Mouse (Mus musculus) T-helper 17 cell (primary cell): Measurements from ENCODE around the gene Nr1d2.

ENCODE experiments used
- in situ Hi-C, 2 experiments: fragments of 300-600 bp; cut with MboI, MseI; formaldehyde crosslinking; loops; 1 replicate in 1 of 2; 2 replicates in 1 of 2; pipeline ENCODE4 v1.15.1; 2025; ENCODE audit warnings: high pct_unique_total_duplicates in 2 of 2

Nr1d2 gene

DNA sequence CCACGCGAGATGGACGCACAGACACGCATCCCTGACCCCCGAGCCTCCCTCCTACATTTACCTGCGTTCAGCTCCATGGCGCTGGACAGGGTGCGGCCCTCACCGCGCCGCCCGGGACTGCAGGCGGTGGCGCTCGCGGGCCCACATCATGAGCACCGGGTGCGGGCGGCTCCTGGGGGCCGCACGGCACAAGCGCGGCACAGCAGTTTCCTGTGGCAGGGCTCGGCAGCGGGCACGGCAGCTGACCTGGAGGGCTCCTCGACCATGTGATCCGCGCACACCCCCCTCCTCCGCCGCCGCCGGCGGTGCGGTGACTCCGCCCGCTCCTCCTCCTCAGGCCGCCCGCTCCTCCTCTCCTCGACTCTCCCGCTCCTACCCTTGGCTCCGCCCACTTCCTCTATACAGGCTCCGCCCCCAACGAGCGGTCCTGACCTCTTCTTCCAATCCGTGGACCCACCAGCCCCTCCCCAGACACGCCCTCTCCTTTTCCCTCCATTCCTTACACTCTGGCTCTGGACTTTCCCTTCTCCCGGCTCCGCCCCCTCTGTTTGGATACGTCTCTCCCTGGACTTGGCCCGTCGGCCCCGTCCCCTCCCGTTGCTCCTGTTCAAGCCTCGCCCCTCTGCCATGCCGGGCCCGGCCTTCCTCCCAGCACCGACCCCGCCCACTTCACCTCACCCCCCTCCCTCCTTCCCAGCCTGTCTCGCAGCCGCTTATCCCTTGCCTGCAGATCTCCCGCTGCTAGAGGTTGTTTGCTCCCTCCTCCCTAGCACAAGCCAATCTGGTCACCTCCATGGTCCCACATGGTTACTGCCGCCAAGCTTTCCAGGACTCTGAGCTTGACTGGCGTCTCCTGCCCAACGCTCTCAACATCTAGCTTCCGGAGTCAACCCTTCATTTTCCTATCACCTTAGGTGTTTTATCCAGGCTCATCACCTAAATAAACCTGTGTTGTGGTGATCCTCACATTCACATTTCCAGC is at the start of gene Nr1d2:
TSS of gene Nr1d2 (minus strand) at position 378 of the 982 bp plus-strand sequence.
- in situ Hi-C loops = loop anchor here (5.0 kb wide), 2 partner anchors 33 to 88 kb away; partner anchors contain the start of genes Nkiras1 (in 2 of the 2) and Rpl15 (in 2 of the 2)

DNA sequence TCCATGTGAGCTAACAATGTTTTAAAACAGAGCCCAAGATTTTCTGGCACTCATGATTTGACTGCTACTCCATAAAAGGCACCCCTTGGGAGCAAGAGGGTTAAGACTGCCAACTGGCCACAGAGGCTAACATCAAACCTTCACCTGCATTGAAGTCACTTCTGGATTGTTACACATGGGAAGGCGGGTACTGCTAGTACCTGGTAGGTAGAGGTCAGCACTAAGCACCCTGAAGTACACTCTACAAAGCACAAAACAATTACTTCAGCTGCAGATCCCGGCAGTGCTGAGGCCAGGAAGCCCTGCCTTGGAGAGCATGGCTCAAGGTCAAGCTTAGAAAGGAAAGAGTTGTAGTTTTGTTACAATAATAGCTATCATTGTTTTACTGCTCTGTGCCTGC is 48.5 kb upstream of the Nr1d2 start:
- in situ Hi-C loops = no loop called here

DNA sequence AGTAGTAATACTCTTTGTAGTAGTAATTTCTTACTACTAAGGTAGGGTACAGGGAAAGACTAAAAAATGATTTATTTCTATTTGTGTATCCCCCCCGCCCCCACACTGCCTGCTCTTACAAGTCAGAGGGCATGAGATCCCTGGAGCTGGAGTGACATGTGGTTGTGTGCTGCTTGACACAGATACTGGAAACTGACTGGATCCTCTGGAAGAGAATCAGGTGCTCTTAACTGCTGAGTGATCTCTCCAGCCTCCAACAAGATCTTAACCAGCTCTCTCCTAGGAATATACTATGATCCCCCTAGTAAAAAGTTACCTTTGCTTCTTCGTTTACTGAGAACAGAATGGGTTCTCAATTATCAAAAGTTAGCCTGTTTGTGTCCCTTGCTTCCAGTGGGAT is 47.5 kb upstream of the Nr1d2 start:
- in situ Hi-C loops = no loop called here

- in situ Hi-C loops = no loop called here
These were observed 46.5 kb upstream of the Nr1d2 start for GRCm38 (mm10) chr14:18285476-18285875.

GRCm38 (mm10) chr14:18284581-18284980 is 45.7 kb upstream of the Nr1d2 start:
- in situ Hi-C loops = no loop called here

- in situ Hi-C loops = no loop called here
These were observed 41.4 kb upstream of the Nr1d2 start for GRCm38 (mm10) chr14:18280375-18280774.

- in situ Hi-C loops = loop anchor here (5.0 kb wide), 1 partner anchor 37 kb away; the partner anchor contains the start of gene Nr1d2 (in 2 of the 2)
These were observed 35.6 kb upstream of the Nr1d2 start for GRCm38 (mm10) chr14:18274526-18274925.

GRCm38 (mm10) chr14:18271666-18272065 is 32.7 kb upstream of the Nr1d2 start:
- in situ Hi-C loops = loop anchor here (5.0 kb wide), 1 partner anchor 34 kb away; the partner anchor contains the start of gene Nr1d2 (in 2 of the 2)

DNA sequence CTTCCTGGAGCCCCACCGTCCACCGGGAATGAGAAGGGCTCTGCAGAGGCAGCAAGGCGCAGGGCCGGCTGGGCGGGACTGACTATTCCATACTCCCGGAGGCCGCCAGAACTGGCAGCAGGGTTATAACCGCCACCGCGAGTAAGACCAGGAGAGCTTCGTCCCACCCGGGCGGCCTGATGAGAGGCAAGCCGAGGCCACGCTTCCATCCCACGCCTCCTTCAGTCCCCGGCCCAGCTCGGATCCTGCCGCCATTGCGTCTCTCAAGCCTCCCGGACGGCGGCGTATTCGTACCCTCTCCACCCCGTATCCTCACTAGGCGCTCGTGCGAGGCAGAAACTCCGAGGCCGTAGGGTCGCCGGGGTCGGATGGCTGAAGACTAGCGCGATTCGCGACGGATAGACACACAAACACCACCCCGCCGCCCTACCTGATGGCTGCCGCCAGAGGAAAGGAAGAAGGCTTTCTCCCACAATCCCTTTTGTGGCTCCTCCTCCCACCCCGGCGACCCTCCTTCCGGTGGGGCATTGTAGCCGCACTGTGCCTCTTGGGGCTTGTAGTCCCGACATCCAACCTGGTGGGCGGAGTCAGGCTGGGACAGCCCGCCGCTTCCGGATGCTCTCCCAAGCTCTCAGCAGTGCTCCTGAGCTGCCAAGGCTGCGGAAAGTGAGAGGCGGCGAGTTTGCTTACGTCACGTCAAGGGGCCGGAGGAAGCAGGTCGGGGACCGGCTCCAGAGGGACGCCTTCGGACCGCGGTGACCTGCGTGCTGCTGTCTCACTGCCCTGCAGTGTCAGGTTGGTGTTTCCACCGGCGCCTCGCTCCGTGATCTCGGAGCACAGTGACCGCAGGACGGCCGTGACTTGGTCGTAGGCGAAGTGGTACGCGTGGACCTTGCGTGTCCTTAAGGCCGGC is 31.9 kb upstream of the Nr1d2 start, which contains the start of the genes Nkiras1 and Rpl15:
TSS of gene Nkiras1 (plus strand) at position 608 of the 913 bp plus-strand sequence.
TSS of gene Rpl15 (minus strand) at position 863 of the 913 bp plus-strand sequence.
- in situ Hi-C loops = loop anchor here (5.0 kb wide), 1 partner anchor 33 kb away; the partner anchor contains the start of gene Nr1d2 (in 2 of the 2)

- in situ Hi-C loops = loop anchor here (5.0 kb wide), 1 partner anchor 33 kb away; the partner anchor contains the start of gene Nr1d2 (in 2 of the 2)
These were observed 31.1 kb upstream of the Nr1d2 start for GRCm38 (mm10) chr14:18269947-18270528.

- in situ Hi-C loops = no loop called here
These were observed 24.5 kb upstream of the Nr1d2 start for GRCm38 (mm10) chr14:18263427-18263826.

- in situ Hi-C loops = no loop called here
These were observed 22.3 kb upstream of the Nr1d2 start for GRCm38 (mm10) chr14:18261203-18261602.

- in situ Hi-C loops = no loop called here
These were observed 3.8 kb upstream of the Nr1d2 start for GRCm38 (mm10) chr14:18242638-18243130.

- in situ Hi-C loops = no loop called here
These were observed 2.9 kb upstream of the Nr1d2 start for GRCm38 (mm10) chr14:18241786-18242185.

DNA sequence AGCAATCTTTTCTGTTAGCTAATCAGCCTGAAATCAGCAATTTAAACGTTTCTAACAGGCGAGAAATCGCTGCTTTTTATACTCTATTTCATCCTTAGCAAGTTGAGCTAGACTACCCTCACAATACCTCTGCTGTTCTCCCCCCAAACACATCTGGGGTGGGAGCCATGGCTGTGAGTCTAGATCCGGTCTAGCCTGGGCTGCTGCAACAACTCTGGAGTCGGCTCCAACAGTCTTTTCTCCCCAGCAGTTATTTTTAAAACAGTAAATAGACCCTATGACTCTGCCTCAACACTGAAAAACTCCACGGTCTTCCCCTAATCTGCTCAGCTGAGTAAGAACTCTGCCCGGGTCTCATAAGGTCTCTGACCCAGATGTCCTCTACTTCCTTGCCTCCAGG is 1.2 kb upstream of the Nr1d2 start:
- in situ Hi-C loops = no loop called here

DNA sequence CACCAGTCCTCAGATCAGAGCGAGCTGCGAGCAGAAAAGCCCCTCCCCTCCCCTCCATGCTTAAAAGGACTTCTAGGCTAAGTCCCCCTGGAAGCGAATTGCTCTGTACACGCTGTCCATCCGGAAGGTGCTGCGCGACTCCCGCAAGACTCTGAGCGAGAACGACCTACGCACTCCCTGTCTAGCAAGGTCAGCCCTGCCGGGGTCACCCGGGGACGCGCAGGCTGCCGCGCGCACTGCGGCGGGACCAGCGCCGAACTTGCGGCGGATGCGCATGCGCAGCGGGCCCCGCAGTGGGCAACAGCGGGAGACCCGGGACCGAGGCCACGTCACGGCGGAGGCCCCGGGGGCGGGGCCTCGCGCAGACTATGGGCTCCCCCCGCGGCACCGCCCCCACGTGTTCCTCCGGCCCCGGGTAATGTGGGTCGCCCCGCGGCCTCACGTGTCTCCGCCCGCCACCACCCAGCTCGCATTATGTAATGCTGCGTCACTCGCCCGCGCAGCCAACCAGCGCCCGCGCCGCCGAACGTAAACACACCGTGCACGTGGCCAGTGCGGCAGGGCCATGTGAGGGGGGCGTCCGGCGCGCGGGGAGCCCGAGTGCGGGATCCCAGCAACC is 687 bp downstream of the Nr1d2 start:
- in situ Hi-C loops = loop anchor here (5.0 kb wide), 2 partner anchors 34 to 89 kb away; partner anchors contain the start of genes Nkiras1 (in 2 of the 2) and Rpl15 (in 2 of the 2)

GRCm38 (mm10) chr14:18237381-18237780 is 1.5 kb downstream of the Nr1d2 start:
- in situ Hi-C loops = loop anchor here (5.0 kb wide), 2 partner anchors 35 to 90 kb away; partner anchors contain the start of genes Nkiras1 (in 2 of the 2) and Rpl15 (in 2 of the 2)

DNA sequence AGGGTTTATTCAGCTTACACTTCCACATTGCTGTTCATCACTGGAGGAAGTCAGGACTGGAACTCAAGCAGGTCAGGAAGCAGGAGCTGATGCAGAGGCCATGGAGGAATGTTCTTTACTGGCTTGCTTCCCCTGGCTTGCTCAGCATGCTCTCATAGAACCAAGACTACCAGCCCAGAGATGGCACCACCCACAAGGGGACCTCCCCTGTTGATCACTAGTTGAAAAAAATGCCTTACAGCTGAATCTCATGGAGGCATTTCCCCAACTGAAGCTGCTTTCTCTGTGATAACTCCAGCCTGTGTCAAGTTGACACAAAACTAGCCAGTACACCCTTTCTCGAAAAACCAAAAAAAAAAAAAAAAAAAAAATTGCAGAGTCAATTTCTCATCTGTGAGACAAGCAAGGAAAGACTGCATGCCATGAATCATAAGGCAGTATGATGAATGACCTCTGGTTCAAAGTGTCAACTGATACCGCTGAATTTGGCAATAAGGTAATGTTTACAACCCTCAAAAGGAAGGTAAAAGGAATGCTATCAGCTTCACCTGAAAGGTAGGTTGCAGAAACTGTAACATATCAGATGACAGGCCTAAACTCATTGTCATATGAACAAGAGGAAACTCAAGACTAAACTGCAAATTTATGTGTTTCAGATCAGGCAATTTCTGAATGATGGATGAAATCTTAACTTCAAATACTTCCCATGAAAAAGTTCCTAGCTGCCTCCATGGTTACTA is 2.3 kb downstream of the Nr1d2 start:
- in situ Hi-C loops = loop anchor here (5.0 kb wide), 2 partner anchors 36 to 91 kb away; partner anchors contain the start of genes Nkiras1 (in 2 of the 2) and Rpl15 (in 2 of the 2)
